Mouse (Mus musculus): ENCODE measurements around the gene Frrs1.

- TF ChIP-seq TAL1 (IDR thresholded peaks at IDR 0.05; ENCODE audit: low read length), result no peak
- TF ChIP-seq GATA1 (IDR thresholded peaks at IDR 0.05; ENCODE audit: low read length), result no peak
Measured at GRCm38 (mm10) chr3:116892872-116893271, 33.6 kb downstream of the Frrs1 start.

Measured in erythroblast, embryonic 14.5 days (primary cell).